Mouse (Mus musculus) lung, adult 2 months (tissue): ENCODE measurements at regions not wholly inside any gene's neighbourhood (a gene's known extent, or its start where the extent isn't known, plus 50 kb on each side); places are given as distances from the start of the nearest gene placed in this dataset.

Experiments used
- DNase-seq: peaks from one replicate; pipeline ENCODE4 v3.0.0; 2022
- H3K4me1 ChIP-seq: fragments of 200-500 bp; 2 replicates; pipeline ENCODE4 v1.6.1; 2011; ENCODE audit warnings: low read length; ENCODE audit not compliant: control insufficient read depth, insufficient read depth
- H3K4me3 ChIP-seq: fragments of 200-500 bp; replicated peaks from 2 replicates; pipeline ENCODE3; 2011; ENCODE audit warnings: low read depth, mild to moderate bottlenecking, control low read depth, low read length; ENCODE audit errors: extremely low read depth
- CTCF ChIP-seq: fragments of 200-500 bp; IDR thresholded peaks from 2 replicates; pipeline ENCODE4 v1.5.1; 2011; ENCODE audit warnings: mild to moderate bottlenecking, low read length, control low read depth; ENCODE audit not compliant: insufficient read depth
- POLR2A ChIP-seq: fragments of 200-500 bp; IDR thresholded peaks from 2 replicates; pipeline ENCODE4 v1.6.1; 2011; ENCODE audit warnings: low read depth, mild to moderate bottlenecking, control low read depth, low read length, borderline replicate concordance; ENCODE audit errors: extremely low read depth
- WGBS: fragments of 180-500 bp; shearing (Covaris S2); methylation state at CpG from one replicate; pipeline ENCODE4 v1.1.7; 2018; 5-methylcytosine and 5-hydroxymethylcytosine counted together

GRCm38 (mm10) chr1:122607309-122607708, 1039.5 kb upstream of the Ddx18 start:
- H3K4me3 ChIP-seq, result no peak overlapping the region
- DNase-seq, result no peak
- TF ChIP-seq CTCF (no peak), POLR2A (no peak)
- H3K4me1 ChIP-seq, result no peaks in the 10 kb centered on the region
- 66% methylated on average over 3 of the region's 3 CpGs for WGBS

GRCm38 (mm10) chr1:122575954-122576353, 1008.2 kb upstream of the Ddx18 start:
- 37% methylated on average over 4 of the region's 4 CpGs for WGBS
- TF ChIP-seq POLR2A, result no peak
- no peak for TF ChIP-seq CTCF
- DNase-seq, result no peak
- H3K4me3 ChIP-seq, result no peak overlapping the region
- no peaks in the 10 kb centered on the region for H3K4me1 ChIP-seq

GRCm38 (mm10) chr1:122551596-122551995, 983.8 kb upstream of the Ddx18 start:
- no peak for TF ChIP-seq CTCF
- no peak for TF ChIP-seq POLR2A
- Histone ChIP-seq H3K4me1 (no peaks in the 10 kb centered on the region), H3K4me3 (no peak overlapping the region)
- DNase-seq, result no peak
- WGBS, result 95% methylated on average over 1 of the region's 1 CpGs

GRCm38 (mm10) chr1:122509580-122509979, 941.8 kb upstream of the Ddx18 start:
- H3K4me1 ChIP-seq, result no peaks in the 10 kb centered on the region
- WGBS, result 37% methylated on average over 2 of the region's 2 CpGs
- no peak for TF ChIP-seq CTCF
- TF ChIP-seq POLR2A, result no peak
- no peak overlapping the region for H3K4me3 ChIP-seq
- DNase-seq, result no peak

GRCm38 (mm10) chr1:122501707-122502106, 933.9 kb upstream of the Ddx18 start:
- 55% methylated on average over 4 of the region's 4 CpGs for WGBS
- H3K4me3 ChIP-seq, result no peak overlapping the region
- TF ChIP-seq CTCF (no peak), POLR2A (no peak)
- no peak for DNase-seq
- H3K4me1 ChIP-seq, result no peaks in the 10 kb centered on the region

GRCm38 (mm10) chr1:122478003-122478402, 910.2 kb upstream of the Ddx18 start:
- TF ChIP-seq POLR2A (no peak), CTCF (no peak)
- 47% methylated on average over 1 of the region's 1 CpGs for WGBS
- no peak overlapping the region for H3K4me3 ChIP-seq
- no peak for DNase-seq
- no peaks in the 10 kb centered on the region for H3K4me1 ChIP-seq

GRCm38 (mm10) chr1:122463931-122464330, 896.1 kb upstream of the Ddx18 start:
- TF ChIP-seq CTCF, result no peak
- TF ChIP-seq POLR2A, result no peak
- WGBS, result 63% methylated on average over 3 of the region's 3 CpGs
- Histone ChIP-seq H3K4me1 (no peaks in the 10 kb centered on the region), H3K4me3 (no peak overlapping the region)
- no peak for DNase-seq

GRCm38 (mm10) chr1:122459056-122459455, 891.3 kb upstream of the Ddx18 start:
- 38% methylated on average over 2 of the region's 2 CpGs for WGBS
- DNase-seq, result no peak
- TF ChIP-seq POLR2A (no peak), CTCF (no peak)
- Histone ChIP-seq H3K4me1 (no peaks in the 10 kb centered on the region), H3K4me3 (no peak overlapping the region)

GRCm38 (mm10) chr1:122454881-122455280, 887.1 kb upstream of the Ddx18 start:
- H3K4me1 ChIP-seq, result no peaks in the 10 kb centered on the region
- DNase-seq, result no peak
- TF ChIP-seq POLR2A, result no peak
- no peak for TF ChIP-seq CTCF
- no peak overlapping the region for H3K4me3 ChIP-seq
- 62% methylated on average over 4 of the region's 4 CpGs for WGBS

- Histone ChIP-seq H3K4me3 (no peak overlapping the region), H3K4me1 (no peaks in the 10 kb centered on the region)
- 56% methylated on average over 3 of the region's 3 CpGs for WGBS
- DNase-seq, result no peak
- TF ChIP-seq CTCF, result no peak
- no peak for TF ChIP-seq POLR2A
Measured at GRCm38 (mm10) chr1:122453617-122454016, 885.8 kb upstream of the Ddx18 start.

GRCm38 (mm10) chr1:122439358-122439757, 871.6 kb upstream of the Ddx18 start:
- no peak for DNase-seq
- no peak for TF ChIP-seq CTCF
- no peak for TF ChIP-seq POLR2A
- no peaks in the 10 kb centered on the region for H3K4me1 ChIP-seq
- WGBS, result 56% methylated on average over 3 of the region's 3 CpGs
- no peak overlapping the region for H3K4me3 ChIP-seq
